23 mouse cellular contexts compared by ENCODE assay signal in genomic region chr15:99233719-99234118, GRCm38 (mm10). TPM values are rescaled to one million over a fixed set of nuclear protein-coding genes. Genes with fewer than 3 reads are reported as not detected.
A peak's percentile ranks its signal among the peaks of the same experiment; 100 is the strongest.
DNase-seq lines count a peak whose midpoint lies in the region; ATAC-seq lines count a peak whose summit lies in the region.
"Had no signal": no experiment of that assay in that cellular context is flagged by ENCODE, and none has a peak within 500 bp of the region (broad histone marks: within the 10 kb centered on the region; RNA-seq: fewer than 3 reads in every experiment).

No protein-coding gene starts in this region.

- H3K27ac ChIP-seq in forebrain, embryonic 12.5 days = no peak overlapping the region
- H3K27ac ChIP-seq: embryonic facial prominence, embryonic 15.5 days; forebrain, embryonic 13.5 days; heart, adult 2 months; heart, embryonic 15.5 days; layer of hippocampus, adult 2 months; midbrain, embryonic 13.5 days had no signal

- H3K36me3 ChIP-seq in forebrain, embryonic 12.5 days (replicated peaks) = no peaks in the 10 kb centered on the region
- H3K36me3 ChIP-seq: embryonic facial prominence, embryonic 15.5 days; heart, embryonic 15.5 days; midbrain, embryonic 13.5 days had no signal

- H3K9ac ChIP-seq in forebrain, embryonic 12.5 days = no peak overlapping the region
- H3K9ac ChIP-seq: embryonic facial prominence, embryonic 15.5 days; forebrain, embryonic 13.5 days; heart, embryonic 15.5 days; midbrain, embryonic 13.5 days had no signal

- H3K27me3 ChIP-seq in forebrain, embryonic 12.5 days = peaks cover 50% of the 10 kb centered on the region

- H3K9me3 ChIP-seq in forebrain, embryonic 12.5 days = no peaks in the 10 kb centered on the region
- H3K9me3 ChIP-seq: embryonic facial prominence, embryonic 15.5 days; forebrain, embryonic 13.5 days; heart, embryonic 15.5 days; midbrain, embryonic 13.5 days had no signal

- peak; percentile 66 for ATAC-seq in CD4-positive, CD25-positive, alpha-beta regulatory T cell, adult 4 months
- ATAC-seq in forebrain, embryonic 12.5 days (ENCODE audit: low FRiP score) = no peak
- ATAC-seq: forebrain, embryonic 13.5 days; lung, postnatal 0 days; midbrain, embryonic 13.5 days had no signal

- WGBS in forebrain, embryonic 12.5 days = 64% methylated on average over 17 of the region's 17 CpGs

- intact Hi-C loops in gastrocnemius, postnatal 36 days (cut with DNase I) = no loop called here

- DNase-seq in gastrocnemius, postnatal 25 days = peak; percentile 14
- no peak for DNase-seq in gastrocnemius, postnatal 36 days
- DNase-seq in naive thymus-derived CD4-positive, alpha-beta T cell, adult 2 months (ENCODE audit: low read depth) = peak; percentile 69
- DNase-seq in thymus, postnatal 14 days = peak; percentile 90
- DNase-seq in left cerebral cortex, adult 8-10 months (ENCODE audit: low spot score in 2 of 2) = no peak
- DNase-seq in cerebellum, adult 18-20 months = no peak
- DNase-seq: adrenal gland, adult 8-10 months; cerebellum, adult 11 months; cerebellum, postnatal 25 days; gastrocnemius, postnatal 10 days; heart, adult 2 months; kidney, adult 2 months; kidney, postnatal 10 days; liver had no signal

- H3K4me3 ChIP-seq in forebrain, embryonic 12.5 days (replicated peaks) = no peak overlapping the region
- H3K4me3 ChIP-seq: embryonic facial prominence, embryonic 15.5 days; forebrain, embryonic 13.5 days; heart, adult 2 months; heart, embryonic 15.5 days; layer of hippocampus, adult 2 months; midbrain, embryonic 13.5 days had no signal

- 0 out of 2 replicates have a peak, but pooled peaks cover 2% of the 10 kb centered on the region for H3K4me1 ChIP-seq in forebrain, embryonic 12.5 days
- H3K4me1 ChIP-seq: midbrain, embryonic 13.5 days had no signal

- H3K4me2 ChIP-seq in forebrain, embryonic 12.5 days = no peak overlapping the region
- H3K4me2 ChIP-seq: embryonic facial prominence, embryonic 15.5 days; forebrain, embryonic 13.5 days; heart, embryonic 15.5 days; midbrain, embryonic 13.5 days had no signal

RNA-seq across cellular contexts. Expression of gene Kcnh3, which starts 9.1 kb away (rescaled TPM):
- not detected for total RNA-seq in gastrocnemius, postnatal 25 days (2021)
- total RNA-seq in gastrocnemius, postnatal 36 days (2021) = under 1 TPM in 1 of 2 experiments, not detected in 1; 0.08 TPM
- polyA plus RNA-seq in CD4-positive, CD25-positive, alpha-beta regulatory T cell, adult 4 months (2017; shearing (Covaris generic)) = 1 to 10 TPM in 1 of 2 experiments, under 1 TPM in 1; 0.22 to 1.3 TPM
- total RNA-seq in left cerebral cortex, adult 8-10 months (2022) = 100 to 1,000 TPM; 141 to 172 (median 154) TPM
- polyA plus RNA-seq in forebrain, embryonic 12.5 days (2016; fragmentation: Nextera tagmentation; extraction: Ambion mirVana) = 0.60 and 0.83 TPM in 2 replicates
- total RNA-seq: hematopoietic stem cell, adult 5-6 weeks had no signal

RNA-seq across cellular contexts. Expression of gene Mcrs1, which starts 18.0 kb away (rescaled TPM):
- 10 to 100 TPM; 20.9 to 28.7 TPM for total RNA-seq in gastrocnemius, postnatal 25 days (2021)
- total RNA-seq in gastrocnemius, postnatal 36 days (2021) = 10 to 100 TPM; 25.6 to 28.9 TPM
- polyA plus RNA-seq in CD4-positive, CD25-positive, alpha-beta regulatory T cell, adult 4 months (2017; shearing (Covaris generic)) = 10 to 100 TPM; 51.4 to 62.3 TPM
- total RNA-seq in left cerebral cortex, adult 8-10 months (2022) = 10 to 100 TPM; 86.7 to 96.0 (median 87.8) TPM
- polyA plus RNA-seq in forebrain, embryonic 12.5 days (2016; fragmentation: Nextera tagmentation; extraction: Ambion mirVana) = 185 and 188 TPM in 2 replicates

Comparison
In these comparisons a context has a peak if more than half of its experiments do, and no peak if none do; other contexts are left out.
1. DNase-seq: peak in gastrocnemius, postnatal 25 days (single experiment), naive thymus-derived CD4-positive, alpha-beta T cell, adult 2 months (single experiment) and thymus, postnatal 14 days (single experiment); none in gastrocnemius, postnatal 36 days (0 of 2), left cerebral cortex, adult 8-10 months (0 of 2) and cerebellum, adult 18-20 months (0 of 2).
2. RNA of gene Kcnh3, which starts 9.1 kb away (total RNA-seq): 141 to 172 TPM in left cerebral cortex, adult 8-10 months; 0.08 TPM in gastrocnemius, postnatal 36 days and not detected in gastrocnemius, postnatal 25 days; every median in the first group is over 100 times any median in the second.